In genomic region chr7:128656970-128657369, GRCm38 (mm10) we compare ENCODE assay signal across 28 mouse cellular contexts. TPM values are rescaled to one million over a fixed set of nuclear protein-coding genes. Genes with fewer than 3 reads are reported as not detected.
DNase-seq lines count a peak whose midpoint lies in the region; ATAC-seq and TF ChIP-seq lines count a peak whose summit lies in the region.
"Had no signal": no experiment of that assay in that cellular context is flagged by ENCODE, and none has a peak within 500 bp of the region (broad histone marks: within the 10 kb centered on the region; RNA-seq: fewer than 3 reads in every experiment).

No protein-coding gene starts in this region.

- H3K9ac ChIP-seq in kidney, embryonic 16.5 days (replicated peaks; ENCODE audit: low read length): no peak overlapping the region
- H3K9ac ChIP-seq: embryonic facial prominence, embryonic 13.5 days; forebrain, embryonic 12.5 days; forebrain, embryonic 15.5 days; heart, embryonic 12.5 days; heart, embryonic 15.5 days; hindbrain, embryonic 13.5 days had no signal

- peaks cover 3% of the 10 kb centered on the region for H3K79me2 ChIP-seq in myocyte (ENCODE audit: control insufficient read depth, insufficient read depth)

- H3ac ChIP-seq in myocyte (ENCODE audit: control insufficient read depth, insufficient read length): no peak overlapping the region

- peaks cover 7% of the 10 kb centered on the region; the same call in 1 of the 2 replicates for H3K36me3 ChIP-seq in kidney, embryonic 16.5 days (ENCODE audit: insufficient read depth, low read length)
- no peaks in the 10 kb centered on the region for H3K36me3 ChIP-seq in myocyte (ENCODE audit: control insufficient read depth, insufficient read depth)
- H3K36me3 ChIP-seq: embryonic facial prominence, embryonic 10.5 days; forebrain, embryonic 12.5 days; forebrain, embryonic 15.5 days; heart, embryonic 12.5 days; heart, embryonic 15.5 days had no signal

- TF ChIP-seq POLR2A in myocyte (IDR thresholded peaks at IDR 0.05; ENCODE audit: insufficient read length, low read depth): no peak

- H3K4me2 ChIP-seq in kidney, embryonic 16.5 days (replicated peaks; ENCODE audit: low read depth, low read length): no peak overlapping the region
- no peak overlapping the region for H3K4me2 ChIP-seq in myocyte (ENCODE audit: low read depth)
- H3K4me2 ChIP-seq: embryonic facial prominence, embryonic 13.5 days; forebrain, embryonic 12.5 days; forebrain, embryonic 15.5 days; heart, embryonic 12.5 days; heart, embryonic 15.5 days; hindbrain, embryonic 13.5 days had no signal

- no peaks in the 10 kb centered on the region for H3K27me3 ChIP-seq in kidney, embryonic 16.5 days (ENCODE audit: insufficient read depth, low read length)
- H3K27me3 ChIP-seq in myocyte (ENCODE audit: control insufficient read depth, insufficient read depth, insufficient read length): no peaks in the 10 kb centered on the region
- H3K27me3 ChIP-seq: embryonic facial prominence, embryonic 13.5 days; forebrain, embryonic 12.5 days; forebrain, embryonic 15.5 days; heart, embryonic 12.5 days; heart, embryonic 15.5 days; hindbrain, embryonic 13.5 days; Patski had no signal

- H3K4me3 ChIP-seq in kidney, embryonic 16.5 days (ENCODE audit: low read length): no peak overlapping the region
- H3K4me3 ChIP-seq in myocyte: no peak overlapping the region
- H3K4me3 ChIP-seq: embryonic facial prominence, embryonic 10.5 days; embryonic facial prominence, embryonic 13.5 days; erythroblast, embryonic 14.5 days; forebrain, embryonic 12.5 days; forebrain, embryonic 15.5 days; heart, embryonic 12.5 days; heart, embryonic 15.5 days; hindbrain, embryonic 10.5 days; hindbrain, embryonic 13.5 days had no signal

- ATAC-seq in kidney, embryonic 16.5 days (ENCODE audit: low FRiP score, low TSS enrichment): peak; percentile 35; the same call in 1 of the 2 replicates
- ATAC-seq: forebrain, embryonic 15.5 days; Patski had no signal

- no peaks in the 10 kb centered on the region for H3K4me1 ChIP-seq in kidney, embryonic 16.5 days (ENCODE audit: insufficient read depth, low read length)
- H3K4me1 ChIP-seq: embryonic facial prominence, embryonic 13.5 days; forebrain, embryonic 12.5 days; forebrain, embryonic 15.5 days; heart, embryonic 12.5 days; heart, embryonic 15.5 days; hindbrain, embryonic 13.5 days had no signal

- no peaks in the 10 kb centered on the region for H3K9me3 ChIP-seq in kidney, embryonic 16.5 days (ENCODE audit: low read length)
- H3K9me3 ChIP-seq: embryonic facial prominence, embryonic 10.5 days; embryonic facial prominence, embryonic 13.5 days; forebrain, embryonic 12.5 days; forebrain, embryonic 15.5 days; heart, embryonic 12.5 days; heart, embryonic 15.5 days; hindbrain, embryonic 10.5 days; hindbrain, embryonic 13.5 days had no signal

- WGBS in kidney, embryonic 16.5 days: 26% methylated on average over 1 of the region's 1 CpGs

- peak; percentile 22 to 55 for DNase-seq in adrenal gland, adult (ENCODE audit: inconsistent age in 2 of 2, low spot score in 1 of 2)
- no peak for DNase-seq in adrenal gland, adult 2 months
- peak; percentile 37 for DNase-seq in kidney, adult 9 months
- DNase-seq in kidney, adult 8-10 months: no peak
- no peak for DNase-seq in kidney, adult 11 months
- DNase-seq: adrenal gland, adult 8-10 months; adrenal gland, postnatal 25 days; cerebellum, adult 11-12 months; cerebellum, adult 8-10 months; cerebellum, postnatal 10 days; cerebellum, postnatal 36 days; embryo, embryonic 11 days; gastrocnemius, postnatal 25 days; heart, adult 18-20 months; heart, postnatal 10 days; heart, postnatal 36 days had no signal

- no peak overlapping the region for H3K27ac ChIP-seq in kidney, embryonic 16.5 days (ENCODE audit: low read length)
- H3K27ac ChIP-seq: embryonic facial prominence, embryonic 10.5 days; embryonic facial prominence, embryonic 13.5 days; forebrain, embryonic 12.5 days; forebrain, embryonic 15.5 days; heart, embryonic 15.5 days; hindbrain, embryonic 10.5 days; hindbrain, embryonic 13.5 days had no signal

TF ChIP-seq in myocyte, 11 proteins besides CTCF, POLR2A, EP300 and RAD21:
- TF ChIP-seq SRF (IDR thresholded peaks at IDR 0.05; ENCODE audit: control insufficient read depth, insufficient read length, low read depth) (peak; percentile 11), MYOD1 (IDR thresholded peaks at IDR 0.05; ENCODE audit: control insufficient read depth in 1 of 3, insufficient read length in 2 of 3, low read depth in 2 of 3) (no peak)

RNA-seq across cellular contexts. Expression of gene Inpp5f, which starts 45.8 kb away (rescaled TPM):
- total RNA-seq in adrenal gland, adult 2 months (2021): 10 to 100 TPM; 18.2 to 21.7 TPM
- polyA plus RNA-seq in adrenal gland, adult 2 months (2012; rRNA removed): 10.7 and 10.9 TPM in 2 replicates
- 24.5 and 25.9 TPM in 2 replicates for polyA plus RNA-seq in kidney, embryonic 16.5 days (2015; fragmentation: Nextera tagmentation; extraction: Ambion mirVana)
- 3.6 TPM for polyA plus RNA-seq in myocyte (2012; fragmentation: generic; extraction: Trizol)

Comparison
In these comparisons a context has a peak if more than half of its experiments do, and no peak if none do; other contexts are left out.
1. DNase-seq: peak in adrenal gland, adult (2 of 2) and kidney, adult 9 months (single experiment); none in adrenal gland, adult 2 months (single experiment), kidney, adult 8-10 months (0 of 2) and kidney, adult 11 months (single experiment).